Comparison of ENCODE assay signal across 29 mouse cellular contexts in the genomic region with DNA sequence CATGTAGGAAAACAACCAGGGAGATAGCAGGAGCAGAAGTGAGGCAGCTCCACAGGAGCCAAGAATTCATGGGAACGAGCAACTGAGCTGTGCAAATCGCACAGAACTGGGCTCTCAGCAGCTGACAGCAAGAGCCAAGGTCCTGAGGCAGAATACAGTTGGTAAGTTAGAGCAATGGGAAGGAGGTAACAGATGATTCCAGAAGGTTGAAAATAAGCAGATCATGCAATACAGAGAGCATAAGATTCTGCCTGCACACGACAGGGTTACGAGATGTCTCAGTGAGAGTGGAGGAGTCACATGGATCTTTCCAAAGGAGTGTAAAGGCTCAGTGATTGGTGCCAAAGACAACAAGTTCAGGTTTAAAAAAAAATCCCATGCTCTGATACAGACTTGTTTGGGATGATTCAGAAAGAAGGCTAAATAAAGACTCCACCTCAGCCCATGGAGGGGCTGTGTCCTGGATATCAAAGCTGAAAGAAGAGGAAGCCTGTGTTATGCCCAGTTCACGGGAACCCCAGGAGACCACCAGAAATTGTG. TPM values are rescaled to one million over a fixed set of nuclear protein-coding genes. Genes with fewer than 3 reads are reported as not detected.
DNase-seq lines count a peak whose midpoint lies in the region; ATAC-seq lines count a peak whose summit lies in the region.
"Had no signal": no experiment of that assay in that cellular context is flagged by ENCODE, and none has a peak within 500 bp of the region (broad histone marks: within the 10 kb centered on the region; RNA-seq: fewer than 3 reads in every experiment).

No protein-coding gene starts in this region.

- no peak overlapping the region for H3K4me2 ChIP-seq in heart, embryonic 16.5 days (ENCODE audit: low read depth, low read length)
- H3K4me2 ChIP-seq in kidney, embryonic 16.5 days (replicated peaks; ENCODE audit: low read depth, low read length): no peak overlapping the region
- H3K4me2 ChIP-seq: embryonic facial prominence, embryonic 15.5 days; forebrain, embryonic 15.5 days; heart, embryonic 15.5 days; hindbrain, embryonic 14.5 days; intestine, embryonic 15.5 days had no signal

- H3K4me3 ChIP-seq in heart, embryonic 16.5 days (ENCODE audit: low read length): no peak overlapping the region
- H3K4me3 ChIP-seq in kidney, embryonic 16.5 days (ENCODE audit: low read length): no peak overlapping the region
- H3K4me3 ChIP-seq: embryonic facial prominence, embryonic 15.5 days; erythroblast, embryonic 14.5 days; forebrain, embryonic 15.5 days; heart, embryonic 15.5 days; hindbrain, embryonic 10.5 days; intestine, embryonic 15.5 days had no signal

- intact Hi-C loops in heart, postnatal 25 days (cut with DNase I): no loop called here

- no peaks in the 10 kb centered on the region for H3K36me3 ChIP-seq in heart, embryonic 16.5 days (ENCODE audit: control insufficient read depth, insufficient read depth)
- no peaks in the 10 kb centered on the region for H3K36me3 ChIP-seq in kidney, embryonic 16.5 days (ENCODE audit: insufficient read depth, low read length)
- H3K36me3 ChIP-seq: embryonic facial prominence, embryonic 15.5 days; forebrain, embryonic 15.5 days; heart, embryonic 15.5 days; hindbrain, embryonic 10.5 days; intestine, embryonic 15.5 days had no signal

- ATAC-seq in heart, embryonic 16.5 days (replicated peaks; ENCODE audit: extremely low read depth, insufficient read depth, low FRiP score): 0 out of 2 replicates have a peak, but pooled peaks have one; percentile 34
- no peak for ATAC-seq in kidney, embryonic 16.5 days (ENCODE audit: low FRiP score, low TSS enrichment)
- ATAC-seq: forebrain, embryonic 15.5 days; intestine, embryonic 15.5 days had no signal

- peak; percentile 17 for DNase-seq in heart, adult 9 months (ENCODE audit: low spot score in 2 of 2)
- no peak for DNase-seq in heart, postnatal 25 days (ENCODE audit: low spot score)
- no peak for DNase-seq in heart, postnatal 4 days
- DNase-seq in adipocyte (ENCODE audit: low spot score): peak; percentile 79
- DNase-seq in right cerebral cortex, adult 2 months (ENCODE audit: low spot score in 2 of 2): no peak
- DNase-seq: adrenal gland, postnatal 10 days; cerebellum, adult 11 months; cerebellum, adult 8-10 months; cerebellum, postnatal 14 days; embryo, embryonic 11 days; gastrocnemius, postnatal 10 days; kidney, adult 2 months had no signal

- 46% methylated on average over 5 of the region's 5 CpGs for WGBS in heart, embryonic 16.5 days
- 51% methylated on average over 5 of the region's 5 CpGs for WGBS in kidney, embryonic 16.5 days

- H3K4me1 ChIP-seq in heart, embryonic 16.5 days (ENCODE audit: control insufficient read depth, insufficient read depth, low read length): no peaks in the 10 kb centered on the region
- H3K4me1 ChIP-seq in kidney, embryonic 16.5 days (ENCODE audit: insufficient read depth, low read length): no peaks in the 10 kb centered on the region
- H3K4me1 ChIP-seq: embryonic facial prominence, embryonic 15.5 days; forebrain, embryonic 15.5 days; heart, embryonic 15.5 days; hindbrain, embryonic 10.5 days; intestine, embryonic 15.5 days had no signal

- no peak overlapping the region for H3K27ac ChIP-seq in heart, embryonic 16.5 days (ENCODE audit: low read length)
- no peak overlapping the region for H3K27ac ChIP-seq in kidney, embryonic 16.5 days (ENCODE audit: low read length)
- H3K27ac ChIP-seq: embryonic facial prominence, embryonic 15.5 days; forebrain, embryonic 15.5 days; heart, embryonic 15.5 days; hindbrain, embryonic 10.5 days; hindbrain, embryonic 14.5 days; intestine, embryonic 15.5 days had no signal

- no peaks in the 10 kb centered on the region for H3K27me3 ChIP-seq in heart, embryonic 16.5 days (ENCODE audit: control insufficient read depth, insufficient read depth, low read length)
- no peaks in the 10 kb centered on the region for H3K27me3 ChIP-seq in kidney, embryonic 16.5 days (ENCODE audit: insufficient read depth, low read length)
- H3K27me3 ChIP-seq: embryonic facial prominence, embryonic 15.5 days; forebrain, embryonic 15.5 days; heart, embryonic 15.5 days; intestine, embryonic 15.5 days had no signal

- H3K9ac ChIP-seq in heart, embryonic 16.5 days (ENCODE audit: low read length): no peak overlapping the region
- H3K9ac ChIP-seq in kidney, embryonic 16.5 days (replicated peaks; ENCODE audit: low read length): no peak overlapping the region
- H3K9ac ChIP-seq: embryonic facial prominence, embryonic 15.5 days; forebrain, embryonic 15.5 days; heart, embryonic 15.5 days; hindbrain, embryonic 14.5 days; intestine, embryonic 15.5 days had no signal

- no peaks in the 10 kb centered on the region for H3K9me3 ChIP-seq in heart, embryonic 16.5 days (replicated peaks; ENCODE audit: control insufficient read depth, low read length)
- no peaks in the 10 kb centered on the region for H3K9me3 ChIP-seq in kidney, embryonic 16.5 days (ENCODE audit: low read length)
- H3K9me3 ChIP-seq: embryonic facial prominence, embryonic 15.5 days; forebrain, embryonic 15.5 days; heart, embryonic 15.5 days; hindbrain, embryonic 10.5 days; intestine, embryonic 15.5 days had no signal

RNA-seq across cellular contexts. Expression of gene Serpina3b, which starts 2.7 kb away (rescaled TPM):
- not detected for total RNA-seq in heart, postnatal 25 days (2021)
- polyA plus RNA-seq in heart, embryonic 16.5 days (2015; fragmentation: Nextera tagmentation; extraction: Ambion mirVana): not detected in 2 replicates
- total RNA-seq in heart, postnatal 4 days (2021): not detected
- not detected in 2 replicates for polyA plus RNA-seq in kidney, embryonic 16.5 days (2015; fragmentation: Nextera tagmentation; extraction: Ambion mirVana)
- total RNA-seq: CH12.LX; gastrocnemius, postnatal 10 days; gastrocnemius, postnatal 4 days had no signal
- polyA plus RNA-seq: brain, embryonic 14.5 days; embryonic facial prominence, embryonic 11.5 days; embryonic facial prominence, embryonic 15.5 days; erythroblast, embryonic 14.5 days; forebrain, embryonic 11.5 days; forebrain, embryonic 15.5 days; frontal cortex, adult 2 months; hindbrain, embryonic 10.5 days; hindbrain, embryonic 14.5 days; intestine, embryonic 15.5 days; kidney, adult 2 months had no signal

RNA-seq across cellular contexts. Expression of gene Serpina3a, which starts 12.6 kb away (rescaled TPM):
- not detected for total RNA-seq in heart, postnatal 25 days (2021)
- polyA plus RNA-seq in heart, embryonic 16.5 days (2015; fragmentation: Nextera tagmentation; extraction: Ambion mirVana): not detected in 2 replicates
- total RNA-seq in heart, postnatal 4 days (2021): not detected
- polyA plus RNA-seq in kidney, embryonic 16.5 days (2015; fragmentation: Nextera tagmentation; extraction: Ambion mirVana): not detected in 2 replicates
- total RNA-seq: adrenal gland, postnatal 10 days; adrenal gland, postnatal 4 days; CH12.LX; common myeloid progenitor, adult 5-6 weeks; gastrocnemius, postnatal 10 days; gastrocnemius, postnatal 4 days had no signal
- polyA plus RNA-seq: brain, embryonic 14.5 days; embryonic facial prominence, embryonic 11.5 days; embryonic facial prominence, embryonic 15.5 days; erythroblast, embryonic 14.5 days; forebrain, embryonic 11.5 days; forebrain, embryonic 15.5 days; frontal cortex, adult 2 months; heart, embryonic 15.5 days; hindbrain, embryonic 10.5 days; hindbrain, embryonic 14.5 days; intestine, embryonic 15.5 days; kidney, adult 2 months had no signal

RNA-seq across cellular contexts. Expression of gene Serpina5, which starts 24.2 kb away (rescaled TPM):
- total RNA-seq in heart, postnatal 25 days (2021): not detected
- not detected in 2 replicates for polyA plus RNA-seq in heart, embryonic 16.5 days (2015; fragmentation: Nextera tagmentation; extraction: Ambion mirVana)
- not detected for total RNA-seq in heart, postnatal 4 days (2021)
- polyA plus RNA-seq in kidney, embryonic 16.5 days (2015; fragmentation: Nextera tagmentation; extraction: Ambion mirVana): 0.07 TPM in 1 of 2 replicates, not detected in the other
- total RNA-seq: CH12.LX; common myeloid progenitor, adult 5-6 weeks; gastrocnemius, postnatal 10 days; gastrocnemius, postnatal 4 days had no signal
- polyA plus RNA-seq: brain, embryonic 14.5 days; embryonic facial prominence, embryonic 11.5 days; embryonic facial prominence, embryonic 15.5 days; erythroblast, embryonic 14.5 days; forebrain, embryonic 11.5 days; forebrain, embryonic 15.5 days; frontal cortex, adult 2 months; heart, embryonic 15.5 days; hindbrain, embryonic 10.5 days; hindbrain, embryonic 14.5 days; intestine, embryonic 15.5 days; kidney, adult 2 months had no signal

RNA-seq across cellular contexts. Expression of gene Serpina3c, which starts 28.6 kb away (rescaled TPM):
- total RNA-seq in heart, postnatal 25 days (2021): 1 to 10 TPM in 1 of 2 experiments, under 1 TPM in 1; 0.57 to 1.0 TPM
- polyA plus RNA-seq in heart, embryonic 16.5 days (2015; fragmentation: Nextera tagmentation; extraction: Ambion mirVana): 0.11 TPM in 1 of 2 replicates, not detected in the other
- total RNA-seq in heart, postnatal 4 days (2021): under 1 TPM in 1 of 2 experiments, not detected in 1; 0.17 TPM
- not detected in 2 replicates for polyA plus RNA-seq in kidney, embryonic 16.5 days (2015; fragmentation: Nextera tagmentation; extraction: Ambion mirVana)
- total RNA-seq: CH12.LX; common myeloid progenitor, adult 5-6 weeks had no signal
- polyA plus RNA-seq: brain, embryonic 14.5 days; embryonic facial prominence, embryonic 11.5 days; erythroblast, embryonic 14.5 days; forebrain, embryonic 11.5 days; forebrain, embryonic 15.5 days; heart, embryonic 15.5 days; hindbrain, embryonic 10.5 days; hindbrain, embryonic 14.5 days; intestine, embryonic 15.5 days had no signal

Comparison
In these comparisons a context has a peak if more than half of its experiments do, and no peak if none do; other contexts are left out.
1. DNase-seq: peak in heart, adult 9 months (2 of 2) and adipocyte (single experiment); none in heart, postnatal 25 days (single experiment), heart, postnatal 4 days (single experiment) and right cerebral cortex, adult 2 months (0 of 2).